Mouse (Mus musculus): Measurements from ENCODE around the gene Mmaa.

GRCm38 (mm10) chr8:79277264-79277870, 17.4 kb downstream of the Mmaa start:
- TF ChIP-seq EP300 (IDR thresholded peaks at IDR 0.05; ENCODE audit: low read length) (no peak), CTCF (conservative IDR thresholded peaks at IDR 0.05 in 1 of 2, IDR thresholded peaks at IDR 0.05 in 1 of 2; ENCODE audit: low read depth in 2 of 2, low read length in 2 of 2) (no peak), ZC3H11A (IDR thresholded peaks at IDR 0.05; ENCODE audit: low read depth, low read length) (no peak), JUND (conservative IDR thresholded peaks at IDR 0.05; ENCODE audit: low read depth, low read length) (no peak), SIN3A (IDR thresholded peaks at IDR 0.05; ENCODE audit: low read length) (no peak), HCFC1 (IDR thresholded peaks at IDR 0.05; ENCODE audit: low read depth, low read length) (no peak)
